Mouse (Mus musculus): ENCODE results near the gene Scyl1. TPM values are rescaled to one million over a fixed set of nuclear protein-coding genes. Genes with fewer than 3 reads are reported as not detected.

Gene Scyl1
- polyA plus RNA-seq, 1 experiment from 2014 or later: 86.3 TPM

DNA sequence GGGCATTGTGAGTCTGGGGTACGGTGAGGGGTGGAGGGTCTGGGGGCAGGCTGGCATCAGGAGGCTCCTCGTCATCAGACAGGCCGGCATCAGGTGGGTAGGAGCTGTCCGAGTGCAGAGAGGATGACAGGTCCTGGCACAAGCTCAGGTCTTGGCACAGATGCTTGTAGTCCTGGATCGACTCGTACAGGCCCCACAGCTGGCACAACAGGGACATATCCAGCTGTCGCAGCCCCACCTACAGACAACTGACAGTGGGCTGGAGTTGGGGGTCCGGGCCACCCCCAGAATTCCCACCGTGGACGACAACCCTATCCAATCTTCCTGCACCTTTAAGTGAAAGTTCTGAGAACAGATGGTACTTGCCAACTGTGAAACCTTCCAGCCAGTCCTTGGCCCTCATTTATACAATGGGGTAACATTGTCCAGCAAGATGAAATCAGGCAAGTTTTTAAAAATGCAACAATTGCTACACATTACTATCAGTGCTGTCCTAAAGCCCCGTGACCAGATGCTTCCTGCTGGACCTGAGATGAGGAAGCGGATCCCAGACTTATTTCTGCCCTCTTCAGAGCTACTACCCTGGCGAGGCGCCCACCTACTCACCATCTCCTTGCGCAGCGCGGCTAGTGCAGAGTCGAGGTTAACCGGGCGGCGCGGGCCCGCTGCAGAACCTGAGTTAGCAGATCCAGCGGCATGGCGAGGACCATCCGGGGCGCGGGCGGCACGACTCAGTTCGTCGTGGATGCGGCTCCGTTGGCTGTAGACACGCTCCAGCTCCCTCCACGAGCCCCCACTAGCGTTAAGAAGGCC lies 42.4 kb downstream of the Scyl1 start:
- peak; percentile 43 for ATAC-seq
- H3K4me1 ChIP-seq (ENCODE audit: control insufficient read depth, insufficient read depth, low read length): peaks cover 55% of the 10 kb centered on the region
- peak overlapping the region; percentile 98 for H3K9ac ChIP-seq (ENCODE audit: low read depth, low read length)
- H3K27me3 ChIP-seq (ENCODE audit: control insufficient read depth, insufficient read depth, low read depth, low read length): no peaks in the 10 kb centered on the region
- peak overlapping the region; percentile 100 for H3K4me2 ChIP-seq (ENCODE audit: low read length)
- WGBS: 5% methylated on average over 37 of the region's 37 CpGs
- H3K36me3 ChIP-seq (ENCODE audit: control insufficient read depth, insufficient read depth, low read length): no peaks in the 10 kb centered on the region
- H3K4me3 ChIP-seq (ENCODE audit: low read depth, low read length): peak overlapping the region; percentile 92
- peak overlapping the region; percentile 97 for H3K27ac ChIP-seq (ENCODE audit: low read length)
- H3K9me3 ChIP-seq (replicated peaks; ENCODE audit: control insufficient read depth, low read length, poor library complexity, severe bottlenecking): no peaks in the 10 kb centered on the region

DNA sequence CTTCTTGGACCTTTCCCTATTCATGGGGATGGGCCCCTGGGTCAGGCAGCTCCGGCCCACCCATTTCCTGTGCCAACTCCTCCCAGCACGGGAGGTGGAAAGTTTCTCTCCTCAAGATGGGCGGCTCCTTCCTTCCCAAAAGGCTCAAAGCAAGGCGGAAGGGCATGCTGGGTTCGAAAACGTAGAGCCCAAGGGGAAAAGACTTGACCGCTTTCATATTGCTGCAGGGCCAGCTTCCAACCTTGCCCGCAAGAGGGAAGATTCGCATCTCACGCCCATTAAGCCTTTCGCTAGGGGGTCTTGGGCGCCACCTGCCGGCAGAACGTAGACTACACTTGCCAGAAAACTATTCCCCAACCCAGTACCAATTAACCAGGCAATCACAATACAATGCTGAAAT lies 43.5 kb downstream of the Scyl1 start:
- peak overlapping the region; percentile 100 for H3K4me2 ChIP-seq (ENCODE audit: low read length)
- peaks cover 55% of the 10 kb centered on the region for H3K4me1 ChIP-seq (ENCODE audit: control insufficient read depth, insufficient read depth, low read length)
- H3K36me3 ChIP-seq (ENCODE audit: control insufficient read depth, insufficient read depth, low read length): no peaks in the 10 kb centered on the region; the same call in 1 of the 2 replicates
- peak overlapping the region; percentile 97 for H3K27ac ChIP-seq (ENCODE audit: low read length)
- H3K4me3 ChIP-seq (ENCODE audit: low read depth, low read length): peak overlapping the region; percentile 92
- no peaks in the 10 kb centered on the region for H3K27me3 ChIP-seq (ENCODE audit: control insufficient read depth, insufficient read depth, low read depth, low read length)
- no peak for ATAC-seq
- no peaks in the 10 kb centered on the region for H3K9me3 ChIP-seq (replicated peaks; ENCODE audit: control insufficient read depth, low read length, poor library complexity, severe bottlenecking)
- H3K9ac ChIP-seq (ENCODE audit: low read depth, low read length): peak overlapping the region; percentile 98
- 5% methylated on average over 14 of the region's 14 CpGs for WGBS

DNA sequence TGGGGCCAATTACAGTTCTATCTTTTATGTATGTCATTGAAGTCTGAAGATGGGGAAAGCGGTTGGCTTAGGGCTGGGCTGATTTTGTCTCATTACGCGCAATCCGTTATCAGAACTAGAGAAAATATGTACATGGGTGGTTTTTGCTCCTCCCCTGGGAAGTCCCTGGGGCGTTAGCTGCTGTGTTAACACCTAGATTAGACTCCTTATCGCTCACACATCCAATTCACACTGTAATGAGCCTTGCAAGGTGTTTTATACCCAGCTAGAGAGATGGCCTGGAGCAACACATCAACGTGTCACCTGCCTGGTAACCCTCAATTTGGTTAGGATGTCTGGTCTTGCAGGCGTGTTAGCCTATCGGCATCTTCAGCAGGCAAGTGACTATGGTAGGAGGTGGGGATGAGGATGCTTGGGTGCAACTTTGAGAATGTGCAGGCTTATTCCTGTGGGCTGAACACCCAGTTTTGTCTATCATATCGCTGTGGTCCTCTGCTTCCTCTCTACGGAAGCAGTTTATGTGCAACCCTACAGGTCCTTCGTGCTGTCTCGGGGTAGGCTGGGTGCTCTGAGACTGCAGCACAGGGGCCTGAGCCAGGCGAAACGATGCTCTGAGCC lies 44.1 kb downstream of the Scyl1 start:
- Histone ChIP-seq H3K4me2 (ENCODE audit: low read length) (peak overlapping the region; percentile 100), H3K4me1 (ENCODE audit: control insufficient read depth, insufficient read depth, low read length) (peaks cover 55% of the 10 kb centered on the region), H3K36me3 (ENCODE audit: control insufficient read depth, insufficient read depth, low read length) (no peaks in the 10 kb centered on the region; the same call in 1 of the 2 replicates), H3K9ac (ENCODE audit: low read depth, low read length) (peak overlapping the region; percentile 98), H3K9me3 (replicated peaks; ENCODE audit: control insufficient read depth, low read length, poor library complexity, severe bottlenecking) (no peaks in the 10 kb centered on the region), H3K27ac (ENCODE audit: low read length) (peak overlapping the region; percentile 53; the same call in 1 of the 2 replicates), H3K27me3 (ENCODE audit: control insufficient read depth, insufficient read depth, low read depth, low read length) (no peaks in the 10 kb centered on the region), H3K4me3 (ENCODE audit: low read depth, low read length) (peak overlapping the region; percentile 92)
- ATAC-seq: no peak
- WGBS: 78% methylated on average over 15 of the region's 15 CpGs

DNA sequence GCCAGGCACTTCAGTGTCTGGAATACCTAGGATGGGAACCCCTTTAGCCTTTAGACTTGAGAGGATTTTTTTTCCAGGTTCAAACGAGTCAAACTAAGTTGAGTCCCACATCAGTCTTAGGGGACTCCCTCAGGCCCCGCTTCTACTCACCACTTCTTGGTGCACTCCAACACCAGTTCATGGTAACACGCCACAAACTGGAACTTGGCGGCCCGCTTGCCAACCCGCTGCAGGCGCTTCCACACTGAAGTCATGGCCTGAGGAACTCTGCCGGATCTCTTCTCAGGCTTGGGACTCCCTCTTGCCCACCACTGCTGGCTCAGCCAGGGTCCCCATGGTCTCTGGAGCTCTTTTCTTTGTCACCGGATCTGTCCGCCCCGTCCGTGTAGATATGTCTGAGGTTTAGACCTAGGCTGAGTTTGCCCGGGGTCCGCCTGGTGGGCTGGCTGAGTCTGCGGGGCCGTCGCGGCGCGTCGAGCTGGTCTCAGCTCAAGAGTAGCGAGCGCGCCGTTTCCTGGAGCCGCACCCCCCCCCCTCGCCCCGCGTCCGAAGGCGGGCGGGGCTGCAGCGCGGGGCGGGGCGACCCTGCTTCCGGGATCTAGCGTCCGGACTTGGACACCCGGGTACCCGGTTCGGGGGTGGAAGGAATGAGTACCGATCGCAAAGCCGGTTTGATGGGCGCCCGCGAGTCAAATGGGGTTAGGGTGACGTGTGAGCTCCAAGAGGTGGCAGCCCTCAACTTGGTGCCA lies 45.3 kb downstream of the Scyl1 start, which contains the start of gene Ehbp1l1:
Gene Ehbp1l1, minus strand, starts transcription at position 551 of the 749 bp plus-strand sequence.
- Histone ChIP-seq H3K27me3 (ENCODE audit: control insufficient read depth, insufficient read depth, low read depth, low read length) (no peaks in the 10 kb centered on the region), H3K9ac (ENCODE audit: low read depth, low read length) (peak within 1 kb of the TSS; percentile 98), H3K4me1 (ENCODE audit: control insufficient read depth, insufficient read depth, low read length) (peaks cover 51% of the 10 kb centered on the region), H3K4me2 (ENCODE audit: low read length) (peak within 1 kb of the TSS; percentile 100), H3K27ac (ENCODE audit: low read length) (no peak within 1 kb of the TSS; the same call in 1 of the 2 replicates), H3K9me3 (replicated peaks; ENCODE audit: control insufficient read depth, low read length, poor library complexity, severe bottlenecking) (no peaks in the 10 kb centered on the region), H3K36me3 (ENCODE audit: control insufficient read depth, insufficient read depth, low read length) (peaks cover 6% of the 10 kb centered on the region), H3K4me3 (ENCODE audit: low read depth, low read length) (peak within 1 kb of the TSS; percentile 34)
- ATAC-seq: no peak
- 15% methylated on average over 41 of the region's 49 CpGs for WGBS

DNA sequence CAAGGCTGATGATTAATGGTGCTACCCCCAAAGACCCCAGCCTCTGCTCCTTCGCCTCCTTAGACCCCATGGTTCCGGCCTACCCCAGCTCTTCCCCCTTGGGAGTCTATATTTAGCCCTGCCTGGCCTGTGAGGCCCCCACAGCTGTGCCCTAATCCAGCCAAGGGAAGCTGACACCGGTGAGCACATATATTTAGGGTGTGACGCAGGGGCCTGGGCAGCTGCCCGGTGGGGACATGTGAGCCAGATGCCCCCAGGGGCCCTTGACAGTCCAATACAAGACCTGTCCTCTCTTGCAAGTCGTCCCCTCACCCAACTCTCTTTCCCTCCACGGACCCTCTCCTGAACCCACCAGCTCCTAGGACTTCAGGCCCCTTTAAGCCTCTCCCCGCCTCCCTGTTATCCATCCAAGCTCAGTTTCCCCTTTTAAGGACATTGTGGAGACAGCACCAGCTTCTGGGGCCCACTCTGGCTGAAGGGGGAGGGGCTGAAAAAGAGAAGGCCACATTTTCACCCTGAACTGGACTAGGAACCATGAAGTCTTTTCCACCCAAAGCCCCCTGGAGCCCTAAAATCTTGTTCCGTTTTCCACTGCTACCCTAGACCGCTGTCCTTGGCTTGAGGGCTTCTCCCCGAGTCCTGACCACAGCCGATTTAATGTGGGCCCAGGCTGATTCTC lies 46.1 kb downstream of the Scyl1 start:
- Histone ChIP-seq H3K27me3 (ENCODE audit: control insufficient read depth, insufficient read depth, low read depth, low read length) (no peaks in the 10 kb centered on the region), H3K9me3 (replicated peaks; ENCODE audit: control insufficient read depth, low read length, poor library complexity, severe bottlenecking) (no peaks in the 10 kb centered on the region), H3K4me2 (ENCODE audit: low read length) (peak overlapping the region; percentile 67), H3K4me3 (ENCODE audit: low read depth, low read length) (no peak overlapping the region; the same call in 1 of the 2 replicates), H3K4me1 (ENCODE audit: control insufficient read depth, insufficient read depth, low read length) (peaks cover 44% of the 10 kb centered on the region), H3K27ac (ENCODE audit: low read length) (no peak overlapping the region), H3K9ac (ENCODE audit: low read depth, low read length) (no peak overlapping the region), H3K36me3 (ENCODE audit: control insufficient read depth, insufficient read depth, low read length) (peaks cover 9% of the 10 kb centered on the region)
- ATAC-seq: no peak
- 80% methylated on average over 12 of the region's 12 CpGs for WGBS

DNA sequence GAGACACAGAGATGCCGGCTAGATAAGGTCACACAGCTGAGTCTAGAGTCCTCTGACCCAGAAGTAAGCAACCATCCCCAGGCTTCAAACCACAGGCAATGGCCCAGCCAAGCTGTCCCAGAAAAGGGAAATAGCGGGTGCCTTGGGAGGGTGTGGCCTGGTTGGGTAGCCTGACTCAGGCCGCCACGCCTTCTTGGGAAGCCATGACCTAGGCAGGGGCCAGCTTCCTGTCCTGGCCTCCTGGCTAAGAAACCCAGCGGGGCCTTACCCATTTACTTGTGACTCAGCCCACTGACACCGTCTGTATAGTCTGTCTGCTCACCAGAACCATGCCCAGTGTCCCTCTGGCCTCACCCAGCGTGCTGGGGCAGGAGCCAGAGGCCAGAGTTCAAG lies 46.7 kb downstream of the Scyl1 start:
- Histone ChIP-seq H3K4me3 (ENCODE audit: low read depth, low read length) (no peak overlapping the region), H3K9ac (ENCODE audit: low read depth, low read length) (no peak overlapping the region), H3K9me3 (replicated peaks; ENCODE audit: control insufficient read depth, low read length, poor library complexity, severe bottlenecking) (no peaks in the 10 kb centered on the region), H3K27me3 (ENCODE audit: control insufficient read depth, insufficient read depth, low read depth, low read length) (no peaks in the 10 kb centered on the region), H3K36me3 (ENCODE audit: control insufficient read depth, insufficient read depth, low read length) (peaks cover 12% of the 10 kb centered on the region), H3K4me1 (ENCODE audit: control insufficient read depth, insufficient read depth, low read length) (peaks cover 38% of the 10 kb centered on the region), H3K27ac (ENCODE audit: low read length) (no peak overlapping the region), H3K4me2 (ENCODE audit: low read length) (no peak overlapping the region)
- 75% methylated on average over 7 of the region's 7 CpGs for WGBS
- no peak for ATAC-seq

DNA sequence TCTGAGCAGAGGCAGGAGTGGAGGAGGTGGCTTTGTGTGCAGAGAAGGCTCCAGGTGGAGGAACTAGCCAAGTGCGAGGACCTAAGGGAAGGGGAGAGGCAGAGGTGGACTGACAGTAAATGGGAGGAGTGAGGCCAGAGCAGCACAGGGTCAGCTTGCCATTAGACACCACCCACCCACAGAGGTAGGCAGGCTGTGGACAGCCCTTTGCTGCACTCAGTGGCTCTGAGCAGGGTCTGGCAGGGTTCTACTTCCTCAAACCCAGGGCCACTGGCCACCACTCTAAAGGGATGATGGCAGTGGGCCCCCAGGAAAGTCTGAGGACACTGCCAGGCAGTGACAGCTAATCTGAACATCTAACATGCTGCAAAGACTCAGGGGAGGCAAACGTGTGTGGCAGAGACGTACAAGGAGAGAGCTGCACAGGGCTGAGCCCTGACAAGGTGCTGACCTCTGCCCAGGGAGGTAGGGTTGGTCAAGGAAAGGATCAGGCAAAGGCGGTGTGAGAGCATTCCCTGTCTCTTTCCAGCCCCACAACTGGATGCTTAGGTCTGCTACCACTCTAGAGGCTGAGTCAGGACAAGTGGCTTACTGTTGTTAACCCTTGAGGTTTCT lies 47.2 kb downstream of the Scyl1 start:
- Histone ChIP-seq H3K27ac (ENCODE audit: low read length) (no peak overlapping the region), H3K9ac (ENCODE audit: low read depth, low read length) (no peak overlapping the region), H3K27me3 (ENCODE audit: control insufficient read depth, insufficient read depth, low read depth, low read length) (no peaks in the 10 kb centered on the region), H3K36me3 (ENCODE audit: control insufficient read depth, insufficient read depth, low read length) (peaks cover 14% of the 10 kb centered on the region), H3K4me2 (ENCODE audit: low read length) (no peak overlapping the region), H3K4me3 (ENCODE audit: low read depth, low read length) (no peak overlapping the region), H3K4me1 (ENCODE audit: control insufficient read depth, insufficient read depth, low read length) (peaks cover 38% of the 10 kb centered on the region), H3K9me3 (replicated peaks; ENCODE audit: control insufficient read depth, low read length, poor library complexity, severe bottlenecking) (no peaks in the 10 kb centered on the region)
- 70% methylated on average over 4 of the region's 4 CpGs for WGBS
- ATAC-seq: no peak

DNA sequence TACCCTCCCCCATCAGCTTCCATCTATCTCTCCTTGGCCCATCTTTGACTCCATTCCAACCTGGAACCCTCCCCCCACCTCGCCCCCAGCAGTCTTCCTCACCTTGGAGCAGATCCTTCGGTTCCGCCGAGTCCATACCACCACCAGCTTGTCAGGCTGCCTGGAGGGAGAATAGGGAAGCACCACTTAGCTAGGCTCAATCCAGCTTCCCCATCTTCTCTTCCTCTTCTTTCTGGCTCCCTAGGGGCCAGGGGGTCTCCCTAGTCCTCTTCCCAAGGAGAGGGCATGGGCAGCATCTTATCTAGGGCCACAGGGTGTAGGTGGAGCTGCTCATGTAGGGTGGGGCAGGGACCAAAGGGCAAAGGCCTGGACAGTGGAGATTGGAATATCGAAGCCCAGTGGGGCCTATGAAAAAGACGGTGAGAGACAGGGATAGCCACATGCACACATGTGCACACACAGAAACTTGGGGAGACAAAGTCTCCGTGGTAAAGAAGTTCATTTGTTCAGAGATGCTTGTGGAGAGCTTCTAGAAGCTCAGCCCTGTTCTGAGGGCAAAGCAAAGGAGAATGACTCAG lies 48.3 kb downstream of the Scyl1 start:
- H3K4me3 ChIP-seq (ENCODE audit: low read depth, low read length): no peak overlapping the region
- no peak for ATAC-seq
- no peak overlapping the region for H3K27ac ChIP-seq (ENCODE audit: low read length)
- H3K27me3 ChIP-seq (ENCODE audit: control insufficient read depth, insufficient read depth, low read depth, low read length): no peaks in the 10 kb centered on the region
- H3K9ac ChIP-seq (ENCODE audit: low read depth, low read length): no peak overlapping the region
- no peak overlapping the region for H3K4me2 ChIP-seq (ENCODE audit: low read length)
- no peaks in the 10 kb centered on the region for H3K9me3 ChIP-seq (replicated peaks; ENCODE audit: control insufficient read depth, low read length, poor library complexity, severe bottlenecking)
- WGBS: 92% methylated on average over 7 of the region's 7 CpGs
- peaks cover 14% of the 10 kb centered on the region for H3K36me3 ChIP-seq (ENCODE audit: control insufficient read depth, insufficient read depth, low read length)
- H3K4me1 ChIP-seq (ENCODE audit: control insufficient read depth, insufficient read depth, low read length): peaks cover 30% of the 10 kb centered on the region

Measured in midbrain, embryonic 16.5 days (tissue).